Comparison of ENCODE assay signal across 10 mouse cellular contexts in the genomic region with DNA sequence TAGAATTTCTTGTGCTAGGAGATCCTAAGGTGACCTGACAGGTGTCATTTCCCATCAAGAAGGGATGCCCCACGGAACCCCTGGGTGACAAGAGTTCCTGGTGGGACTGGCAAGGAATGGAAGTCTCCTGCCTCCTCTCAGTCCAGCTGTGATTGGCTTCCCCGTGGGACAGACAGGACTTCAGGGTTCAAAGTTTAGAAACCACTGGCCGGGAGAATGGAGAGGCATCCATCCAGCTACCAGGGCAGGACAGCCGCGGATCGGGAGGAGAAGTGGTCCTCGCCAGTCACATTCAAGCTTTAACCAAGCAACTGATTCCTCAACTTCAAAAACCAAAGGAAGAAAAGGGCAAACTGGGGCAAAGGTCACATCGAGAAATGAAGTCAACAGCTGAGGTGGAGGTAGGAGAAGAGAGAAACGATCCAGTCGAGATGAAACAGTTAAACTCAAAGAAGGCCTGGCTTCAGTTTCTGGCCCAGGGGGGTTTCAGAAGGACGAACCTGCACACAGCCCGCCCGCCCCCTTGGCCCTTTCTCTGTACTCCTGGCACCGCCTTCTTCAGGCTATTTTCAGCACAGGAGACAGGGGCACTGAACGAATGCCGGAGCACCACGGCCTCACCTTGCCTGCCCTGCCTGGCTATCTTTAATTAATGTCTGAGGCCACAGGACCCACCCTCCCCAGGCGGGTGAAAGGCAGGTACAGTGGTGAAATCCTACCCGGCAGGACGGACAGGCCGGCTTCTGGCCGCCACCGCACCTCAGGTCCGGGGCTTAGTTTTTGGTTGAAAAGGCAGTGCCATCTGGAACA. TPM values are rescaled to one million over a fixed set of nuclear protein-coding genes. Genes with fewer than 3 reads are reported as not detected.
A peak's percentile ranks its signal among the peaks of the same experiment; 100 is the strongest.
DNase-seq lines count a peak whose midpoint lies in the region; ATAC-seq and TF ChIP-seq lines count a peak whose summit lies in the region.
"Had no signal": no experiment of that assay in that cellular context is flagged by ENCODE, and none has a peak within 500 bp of the region (broad histone marks: within the 10 kb centered on the region; RNA-seq: fewer than 3 reads in every experiment).

No protein-coding gene starts in this region.

- no peak for TF ChIP-seq CTCF in left cerebral cortex, adult 2 months (IDR thresholded peaks at IDR 0.05)

- peaks cover 83% of the 10 kb centered on the region for H3K4me1 ChIP-seq in midbrain, embryonic 13.5 days (replicated peaks)

- DNase-seq in left cerebral cortex, adult 2 months (ENCODE audit: extremely low spot score in 1 of 2, low spot score in 2 of 2) = no peak
- no peak for DNase-seq in left cerebral cortex, adult 18-20 months (ENCODE audit: low spot score in 2 of 2)
- peak; percentile 61 for DNase-seq in gastrocnemius, postnatal 25 days
- peak; percentile 57 for DNase-seq in kidney, adult 18-20 months
- DNase-seq in left cerebral cortex, postnatal 25 days (ENCODE audit: low spot score in 2 of 2) = no peak
- no peak for DNase-seq in cerebellum, adult 11-12 months

- no peaks in the 10 kb centered on the region for H3K27me3 ChIP-seq in midbrain, embryonic 13.5 days

- H3K4me3 ChIP-seq in left cerebral cortex, adult 2 months = peak overlapping the region; percentile 82
- H3K4me3 ChIP-seq in midbrain, embryonic 13.5 days (replicated peaks) = no peak overlapping the region

- no peak for ATAC-seq in midbrain, embryonic 13.5 days
- ATAC-seq in granulocyte monocyte progenitor cell, adult 5-6 weeks (replicated peaks; ENCODE audit: poor library complexity, severe bottlenecking) = no peak

- H3K4me2 ChIP-seq in midbrain, embryonic 13.5 days (replicated peaks) = peak overlapping the region; percentile 89

- H3K9ac ChIP-seq in midbrain, embryonic 13.5 days (replicated peaks) = peak overlapping the region; percentile 32

- no peaks in the 10 kb centered on the region for H3K36me3 ChIP-seq in midbrain, embryonic 13.5 days

- 80% methylated on average over 24 of the region's 24 CpGs for WGBS in midbrain, embryonic 13.5 days

- H3K9me3 ChIP-seq in midbrain, embryonic 13.5 days = no peaks in the 10 kb centered on the region

- intact Hi-C loops in left cerebral cortex, adult 2 months (cut with DNase I) = no loop called here
- intact Hi-C loops in left cerebral cortex, postnatal 25 days (cut with DNase I) = loop anchor here (10.0 kb wide), 1 partner anchor 568 kb away; a partner anchor contains a TSS

- no peak overlapping the region for H3K27ac ChIP-seq in left cerebral cortex, adult 2 months
- no peak overlapping the region for H3K27ac ChIP-seq in midbrain, embryonic 13.5 days

RNA-seq across cellular contexts. Expression of a gene that starts 6.0 kb away (rescaled TPM):
- 10 to 100 TPM; 22.6 to 22.8 TPM for total RNA-seq in left cerebral cortex, adult 2 months (2021)
- 10 to 100 TPM; 22.3 TPM for total RNA-seq in left cerebral cortex, adult 18-20 months (2021)
- 10 to 100 TPM in 1 of 2 experiments, 1 to 10 TPM in 1; 9.1 to 11.0 TPM for total RNA-seq in gastrocnemius, postnatal 25 days (2021)
- 8.0 and 8.6 TPM in 2 replicates for polyA plus RNA-seq in midbrain, embryonic 13.5 days (2015; fragmentation: Nextera tagmentation; extraction: Ambion mirVana)
- total RNA-seq in left cerebral cortex, postnatal 25 days (2021) = 10 to 100 TPM; 21.4 to 25.7 TPM
- total RNA-seq in granulocyte monocyte progenitor cell, adult 5-6 weeks (2014; fragmentation: Nextera tagmentation) = 25.5 and 39.0 TPM in 2 replicates
- total RNA-seq in granulocyte monocyte progenitor cell, adult 5-6 weeks (2017) = 46.2 and 47.1 TPM in 2 replicates

RNA-seq across cellular contexts. Expression of a gene that starts 51.1 kb away (rescaled TPM):
- total RNA-seq in left cerebral cortex, adult 2 months (2021) = 1 to 10 TPM; 6.6 to 8.1 TPM
- 1 to 10 TPM; 5.1 to 8.5 TPM for total RNA-seq in left cerebral cortex, adult 18-20 months (2021)
- total RNA-seq in gastrocnemius, postnatal 25 days (2021) = 10 to 100 TPM; 49.4 to 49.6 TPM
- polyA plus RNA-seq in midbrain, embryonic 13.5 days (2015; fragmentation: Nextera tagmentation; extraction: Ambion mirVana) = 0.28 TPM in 1 of 2 replicates, not detected in the other
- 1 to 10 TPM; 8.1 to 9.1 TPM for total RNA-seq in left cerebral cortex, postnatal 25 days (2021)
- total RNA-seq in granulocyte monocyte progenitor cell, adult 5-6 weeks (2014; fragmentation: Nextera tagmentation) = not detected in 2 replicates
- not detected in 2 replicates for total RNA-seq in granulocyte monocyte progenitor cell, adult 5-6 weeks (2017)
- total RNA-seq: MEL; neutrophil, adult 5-6 weeks had no signal

Comparison
In these comparisons a context has a peak if more than half of its experiments do, and no peak if none do; other contexts are left out.
1. DNase-seq: peak in gastrocnemius, postnatal 25 days (single experiment) and kidney, adult 18-20 months (single experiment); none in left cerebral cortex, adult 2 months (0 of 2), left cerebral cortex, adult 18-20 months (0 of 2), left cerebral cortex, postnatal 25 days (0 of 2) and cerebellum, adult 11-12 months (single experiment).
2. RNA of a gene that starts 51.1 kb away (total RNA-seq): 49.4 to 49.6 TPM in gastrocnemius, postnatal 25 days, 8.1 to 9.1 TPM in left cerebral cortex, postnatal 25 days, 5.1 to 8.5 TPM in left cerebral cortex, adult 18-20 months and 6.6 to 8.1 TPM in left cerebral cortex, adult 2 months; not detected in granulocyte monocyte progenitor cell, adult 5-6 weeks; every median in the first group is over 4 times any median in the second.